Mouse (Mus musculus): ENCODE results near the gene 1810010H24Rik. TPM values are rescaled to one million over a fixed set of nuclear protein-coding genes. Genes with fewer than 3 reads are reported as not detected.
"Not testable (repeated sequence)": the region's sequence is repeated elsewhere in the genome, so short reads cannot be mapped to it uniquely, and the experiment has no call there.

The 1810010H24Rik gene
- polyA plus RNA-seq, 1 experiment from 2014 or later: 2.2 TPM

- peaks cover 53% of the 10 kb centered on the region for H3K36me3 ChIP-seq (ENCODE audit: control insufficient read depth, insufficient read depth)
- H3K9me3 ChIP-seq (replicated peaks; ENCODE audit: control insufficient read depth, low read length); H3K9ac ChIP-seq (ENCODE audit: low read depth, low read length); H3K27me3 ChIP-seq (ENCODE audit: control insufficient read depth, insufficient read depth, low read depth, low read length); ATAC-seq (ENCODE audit: low read depth); H3K27ac ChIP-seq (ENCODE audit: low read length): not testable (repeated sequence)
- 59% methylated on average over 7 of the region's 7 CpGs for WGBS (ENCODE audit: insufficient replicate concordance)
- peaks cover 33% of the 10 kb centered on the region for H3K4me1 ChIP-seq (ENCODE audit: control insufficient read depth, low read depth, low read length)
- peak overlapping the region; percentile 96 for H3K4me3 ChIP-seq (ENCODE audit: low read depth, low read length)
- H3K4me2 ChIP-seq (ENCODE audit: low read depth, low read length): peak overlapping the region; percentile 32
Measured at GRCm38 (mm10) chr11:106996492-106996891, 29.0 kb upstream of the 1810010H24Rik start.

GRCm38 (mm10) chr11:106997976-106998375, 27.5 kb upstream of the 1810010H24Rik start:
- H3K4me1 ChIP-seq (ENCODE audit: control insufficient read depth, low read depth, low read length): peaks cover 33% of the 10 kb centered on the region
- H3K27ac ChIP-seq (ENCODE audit: low read length): peak overlapping the region; percentile 93
- no peak for ATAC-seq (ENCODE audit: low read depth)
- H3K36me3 ChIP-seq (ENCODE audit: control insufficient read depth, insufficient read depth): peaks cover 40% of the 10 kb centered on the region
- peak overlapping the region; percentile 98 for H3K9ac ChIP-seq (ENCODE audit: low read depth, low read length)
- no peaks in the 10 kb centered on the region for H3K9me3 ChIP-seq (replicated peaks; ENCODE audit: control insufficient read depth, low read length)
- no peaks in the 10 kb centered on the region for H3K27me3 ChIP-seq (ENCODE audit: control insufficient read depth, insufficient read depth, low read depth, low read length)
- 7% methylated on average over 5 of the region's 5 CpGs for WGBS (ENCODE audit: insufficient replicate concordance)
- H3K4me3 ChIP-seq (ENCODE audit: low read depth, low read length): peak overlapping the region; percentile 96
- peak overlapping the region; percentile 32 for H3K4me2 ChIP-seq (ENCODE audit: low read depth, low read length)

GRCm38 (mm10) chr11:106998651-106999150, 26.8 kb upstream of the 1810010H24Rik start:
- Histone ChIP-seq H3K4me3 (ENCODE audit: low read depth, low read length) (peak overlapping the region; percentile 96), H3K27me3 (ENCODE audit: control insufficient read depth, insufficient read depth, low read depth, low read length) (no peaks in the 10 kb centered on the region), H3K27ac (ENCODE audit: low read length) (peak overlapping the region; percentile 93), H3K9ac (ENCODE audit: low read depth, low read length) (peak overlapping the region; percentile 98), H3K4me2 (ENCODE audit: low read depth, low read length) (peak overlapping the region; percentile 32), H3K9me3 (replicated peaks; ENCODE audit: control insufficient read depth, low read length) (no peaks in the 10 kb centered on the region), H3K36me3 (ENCODE audit: control insufficient read depth, insufficient read depth) (peaks cover 34% of the 10 kb centered on the region), H3K4me1 (ENCODE audit: control insufficient read depth, low read depth, low read length) (peaks cover 33% of the 10 kb centered on the region)
- under 1% methylated on average over 26 of the region's 26 CpGs for WGBS (ENCODE audit: insufficient replicate concordance)
- peak; percentile 25 for ATAC-seq (ENCODE audit: low read depth)

- Histone ChIP-seq H3K9ac (ENCODE audit: low read depth, low read length) (peak within 1 kb of the TSS; percentile 98), H3K36me3 (ENCODE audit: control insufficient read depth, insufficient read depth) (peaks cover 28% of the 10 kb centered on the region), H3K4me1 (ENCODE audit: control insufficient read depth, low read depth, low read length) (peaks cover 28% of the 10 kb centered on the region), H3K4me2 (ENCODE audit: low read depth, low read length) (peak within 1 kb of the TSS; percentile 80), H3K27ac (ENCODE audit: low read length) (peak within 1 kb of the TSS; percentile 93), H3K9me3 (replicated peaks; ENCODE audit: control insufficient read depth, low read length) (no peaks in the 10 kb centered on the region), H3K4me3 (ENCODE audit: low read depth, low read length) (peak within 1 kb of the TSS; percentile 96), H3K27me3 (ENCODE audit: control insufficient read depth, insufficient read depth, low read depth, low read length) (no peaks in the 10 kb centered on the region)
- ATAC-seq (ENCODE audit: low read depth): peak; percentile 90
- WGBS (ENCODE audit: insufficient replicate concordance): under 1% methylated on average over 62 of the region's 62 CpGs
Measured at GRCm38 (mm10) chr11:106999151-106999948, 26.1 kb upstream of the 1810010H24Rik start, which contains the start of gene Kpna2. Gene Kpna2, minus strand, starts transcription at chr11:106999541.

GRCm38 (mm10) chr11:106999949-107000513, 25.4 kb upstream of the 1810010H24Rik start:
- H3K36me3 ChIP-seq (ENCODE audit: control insufficient read depth, insufficient read depth): peaks cover 22% of the 10 kb centered on the region
- H3K9me3 ChIP-seq (replicated peaks; ENCODE audit: control insufficient read depth, low read length): no peaks in the 10 kb centered on the region
- peaks cover 21% of the 10 kb centered on the region for H3K4me1 ChIP-seq (ENCODE audit: control insufficient read depth, low read depth, low read length)
- H3K27me3 ChIP-seq (ENCODE audit: control insufficient read depth, insufficient read depth, low read depth, low read length): no peaks in the 10 kb centered on the region
- H3K9ac ChIP-seq (ENCODE audit: low read depth, low read length): peak overlapping the region; percentile 61
- WGBS (ENCODE audit: insufficient replicate concordance): 76% methylated on average over 9 of the region's 9 CpGs
- H3K27ac ChIP-seq (ENCODE audit: low read length): peak overlapping the region; percentile 67; the same call in 1 of the 2 replicates
- peak overlapping the region; percentile 80 for H3K4me2 ChIP-seq (ENCODE audit: low read depth, low read length)
- peak overlapping the region; percentile 55 for H3K4me3 ChIP-seq (ENCODE audit: low read depth, low read length)
- no peak for ATAC-seq (ENCODE audit: low read depth)

GRCm38 (mm10) chr11:107001760-107002675, 23.5 kb upstream of the 1810010H24Rik start:
- Histone ChIP-seq H3K9ac (ENCODE audit: low read depth, low read length) (no peak overlapping the region), H3K4me2 (ENCODE audit: low read depth, low read length) (no peak overlapping the region), H3K27me3 (ENCODE audit: control insufficient read depth, insufficient read depth, low read depth, low read length) (no peaks in the 10 kb centered on the region), H3K9me3 (replicated peaks; ENCODE audit: control insufficient read depth, low read length) (no peaks in the 10 kb centered on the region), H3K27ac (ENCODE audit: low read length) (no peak overlapping the region), H3K36me3 (ENCODE audit: control insufficient read depth, insufficient read depth) (peaks cover 2% of the 10 kb centered on the region), H3K4me3 (ENCODE audit: low read depth, low read length) (no peak overlapping the region), H3K4me1 (ENCODE audit: control insufficient read depth, low read depth, low read length) (peaks cover 3% of the 10 kb centered on the region)
- 53% methylated on average over 7 of the region's 8 CpGs for WGBS (ENCODE audit: insufficient replicate concordance)
- ATAC-seq (ENCODE audit: low read depth): no peak

- Histone ChIP-seq H3K4me3 (ENCODE audit: low read depth, low read length) (no peak overlapping the region), H3K27ac (ENCODE audit: low read length) (no peak overlapping the region), H3K4me1 (ENCODE audit: control insufficient read depth, low read depth, low read length) (no peaks in the 10 kb centered on the region), H3K9me3 (replicated peaks; ENCODE audit: control insufficient read depth, low read length) (no peaks in the 10 kb centered on the region), H3K27me3 (ENCODE audit: control insufficient read depth, insufficient read depth, low read depth, low read length) (no peaks in the 10 kb centered on the region), H3K4me2 (ENCODE audit: low read depth, low read length) (no peak overlapping the region), H3K9ac (ENCODE audit: low read depth, low read length) (no peak overlapping the region), H3K36me3 (ENCODE audit: control insufficient read depth, insufficient read depth) (no peaks in the 10 kb centered on the region)
- ATAC-seq (ENCODE audit: low read depth): no peak
- WGBS (ENCODE audit: insufficient replicate concordance): 61% methylated on average over 1 of the region's 1 CpGs
Measured at GRCm38 (mm10) chr11:107005538-107005937, 19.9 kb upstream of the 1810010H24Rik start.

- H3K9ac ChIP-seq (ENCODE audit: low read depth, low read length): no peak overlapping the region
- peaks cover 12% of the 10 kb centered on the region for H3K4me1 ChIP-seq (ENCODE audit: control insufficient read depth, low read depth, low read length)
- no peaks in the 10 kb centered on the region for H3K36me3 ChIP-seq (ENCODE audit: control insufficient read depth, insufficient read depth)
- no peak overlapping the region for H3K4me3 ChIP-seq (ENCODE audit: low read depth, low read length)
- WGBS (ENCODE audit: insufficient replicate concordance): 92% methylated on average over 3 of the region's 3 CpGs
- no peak overlapping the region for H3K4me2 ChIP-seq (ENCODE audit: low read depth, low read length)
- H3K27ac ChIP-seq (ENCODE audit: low read length): no peak overlapping the region
- no peak for ATAC-seq (ENCODE audit: low read depth)
- H3K9me3 ChIP-seq (replicated peaks; ENCODE audit: control insufficient read depth, low read length): no peaks in the 10 kb centered on the region; the same call in 1 of the 2 replicates
- H3K27me3 ChIP-seq (ENCODE audit: control insufficient read depth, insufficient read depth, low read depth, low read length): no peaks in the 10 kb centered on the region
Measured at GRCm38 (mm10) chr11:107010447-107010846, 15.0 kb upstream of the 1810010H24Rik start.
